Mouse (Mus musculus): ENCODE data around the gene Strip2.

The Strip2 gene

GRCm38 (mm10) chr6:29930087-29930486 lies 13.3 kb downstream of the Strip2 start:
- no peak for DNase-seq (ENCODE audit: low spot score)

- no peak for DNase-seq (ENCODE audit: low spot score)
Observed at GRCm38 (mm10) chr6:29930665-29931064, 13.9 kb downstream of the Strip2 start.

- no peak for DNase-seq (ENCODE audit: low spot score)
Observed at GRCm38 (mm10) chr6:29931181-29931580, 14.4 kb downstream of the Strip2 start.

GRCm38 (mm10) chr6:29935741-29936140 lies 18.9 kb downstream of the Strip2 start:
- no peak for DNase-seq (ENCODE audit: low spot score)

GRCm38 (mm10) chr6:29940428-29940827 lies 23.6 kb downstream of the Strip2 start:
- no peak for DNase-seq (ENCODE audit: low spot score)

- DNase-seq (ENCODE audit: low spot score): no peak
Observed at GRCm38 (mm10) chr6:29941036-29941435, 24.2 kb downstream of the Strip2 start.

- no peak for DNase-seq (ENCODE audit: low spot score)
Observed at GRCm38 (mm10) chr6:29944465-29944864, 27.7 kb downstream of the Strip2 start.

- peak; percentile 34 for DNase-seq (ENCODE audit: low spot score)
Observed at GRCm38 (mm10) chr6:29946568-29946967, 29.8 kb downstream of the Strip2 start.

GRCm38 (mm10) chr6:29947823-29948222 lies 31.0 kb downstream of the Strip2 start:
- no peak for DNase-seq (ENCODE audit: low spot score)

- DNase-seq (ENCODE audit: low spot score): no peak
Observed at GRCm38 (mm10) chr6:29956749-29957148, 39.9 kb downstream of the Strip2 start.

- no peak for DNase-seq (ENCODE audit: low spot score)
Observed at GRCm38 (mm10) chr6:29958669-29959068, 41.9 kb downstream of the Strip2 start.

GRCm38 (mm10) chr6:29961081-29961480 lies 44.3 kb downstream of the Strip2 start:
- DNase-seq (ENCODE audit: low spot score): no peak

GRCm38 (mm10) chr6:29967917-29968316 lies 51.1 kb downstream of the Strip2 start:
- no peak for DNase-seq (ENCODE audit: low spot score)

- DNase-seq (ENCODE audit: low spot score): no peak
Observed at GRCm38 (mm10) chr6:29973341-29973740, 56.5 kb downstream of the Strip2 start.

- DNase-seq (ENCODE audit: low spot score): no peak
Observed at GRCm38 (mm10) chr6:29974836-29975235, 58.0 kb downstream of the Strip2 start.

GRCm38 (mm10) chr6:29980461-29980860 lies 63.6 kb downstream of the Strip2 start:
- no peak for DNase-seq (ENCODE audit: low spot score)

GRCm38 (mm10) chr6:29981797-29982196 lies 65.0 kb downstream of the Strip2 start:
- DNase-seq (ENCODE audit: low spot score): no peak

GRCm38 (mm10) chr6:29985058-29985498 lies 68.3 kb downstream of the Strip2 start:
- DNase-seq (ENCODE audit: low spot score): peak; percentile 74

GRCm38 (mm10) chr6:29985504-29985903 lies 68.7 kb downstream of the Strip2 start:
- no peak for DNase-seq (ENCODE audit: low spot score)

- no peak for DNase-seq (ENCODE audit: low spot score)
Observed at GRCm38 (mm10) chr6:29985986-29986385, 69.2 kb downstream of the Strip2 start.

- DNase-seq (ENCODE audit: low spot score): no peak
Observed at GRCm38 (mm10) chr6:29987246-29987645, 70.4 kb downstream of the Strip2 start.

GRCm38 (mm10) chr6:29998140-29998539 lies 81.3 kb downstream of the Strip2 start:
- no peak for DNase-seq (ENCODE audit: low spot score)

- no peak for DNase-seq (ENCODE audit: low spot score)
Observed at GRCm38 (mm10) chr6:29998771-29999170, 82.0 kb downstream of the Strip2 start.

GRCm38 (mm10) chr6:30002628-30003027 lies 85.8 kb downstream of the Strip2 start:
- no peak for DNase-seq (ENCODE audit: low spot score)

GRCm38 (mm10) chr6:30005851-30006250 lies 89.0 kb downstream of the Strip2 start:
- no peak for DNase-seq (ENCODE audit: low spot score)

All from MN1 (cell line).